Mouse (Mus musculus) kidney, postnatal 0 days (tissue): ENCODE measurements at regions not wholly inside any gene's neighbourhood (a gene's known extent, or its start where the extent isn't known, plus 50 kb on each side); places are given as distances from the start of the nearest gene placed in this dataset.

Experiments
- ATAC-seq: fragments of 200-750 bp; cut with Nextera tagmentation; replicated peaks from 2 replicates; pipeline ENCODE4 v1.8.0; 2017; ENCODE audit warnings: low read depth, moderate number of reproducible peaks, moderate TSS enrichment, moderate library complexity; ENCODE audit not compliant: low FRiP score
- DNase-seq: peaks from one replicate; pipeline ENCODE4 v3.0.0-alpha.2; 2016; ENCODE audit warnings: low spot score
- H3K27ac ChIP-seq: fragments of 300-500 bp; sonication (generic); 2 replicates; pipeline ENCODE4 v1.5.1; 2014; ENCODE audit warnings: mild to moderate bottlenecking
- H3K27me3 ChIP-seq: fragments of 300-500 bp; sonication (generic); 2 replicates; pipeline ENCODE4 v1.6.1; 2014; ENCODE audit warnings: low read length, mixed read lengths; ENCODE audit not compliant: insufficient read depth
- H3K36me3 ChIP-seq: fragments of 300-500 bp; sonication (generic); 2 replicates; pipeline ENCODE4 v1.6.1; 2014; ENCODE audit warnings: low read length, mixed read lengths; ENCODE audit not compliant: insufficient read depth
- H3K4me1 ChIP-seq: fragments of 300-500 bp; sonication (generic); replicated peaks from 2 replicates; pipeline ENCODE4 v1.6.1; 2014; ENCODE audit warnings: antibody characterized with exemption, low read length, mixed read lengths; ENCODE audit not compliant: insufficient read depth
- H3K4me2 ChIP-seq: fragments of 300-500 bp; sonication (generic); 2 replicates; pipeline ENCODE4 v1.6.1; 2014; ENCODE audit warnings: mild to moderate bottlenecking, low read length, moderate library complexity, mixed read lengths
- H3K4me3 ChIP-seq: fragments of 300-500 bp; sonication (generic); replicated peaks from 2 replicates; pipeline ENCODE4 v1.5.1; 2014; ENCODE audit warnings: low read depth, low read length
- H3K9ac ChIP-seq: fragments of 300-500 bp; sonication (generic); 2 replicates; pipeline ENCODE4 v1.6.1; 2014; ENCODE audit warnings: low read depth, low read length
- H3K9me3 ChIP-seq: fragments of 300-500 bp; sonication (generic); replicated peaks from 2 replicates; pipeline ENCODE4 v1.6.1; 2016; ENCODE audit warnings: low read length, inconsistent platforms, mixed read lengths
- CTCF ChIP-seq: IDR thresholded peaks from 2 replicates; pipeline ENCODE4 v1.5.1; 2016; ENCODE audit warnings: antibody characterized with exemption, low read depth, mild to moderate bottlenecking, moderate library complexity
- WGBS: fragments of 180-500 bp; shearing (Covaris S2); extraction: QIAGEN DNeasy Blood & Tissue Kit; methylation state at CpG from one replicate; pipeline ENCODE4 v1.1.7; 2014; 5-methylcytosine and 5-hydroxymethylcytosine counted together

- 91% methylated on average over 5 of the region's 5 CpGs for WGBS
- no peak overlapping the region for H3K9ac ChIP-seq
- no peaks in the 10 kb centered on the region for H3K4me1 ChIP-seq
Measured at GRCm38 (mm10) chr2:71661986-71662385, 83.4 kb upstream of the Itga6 start.

DNA sequence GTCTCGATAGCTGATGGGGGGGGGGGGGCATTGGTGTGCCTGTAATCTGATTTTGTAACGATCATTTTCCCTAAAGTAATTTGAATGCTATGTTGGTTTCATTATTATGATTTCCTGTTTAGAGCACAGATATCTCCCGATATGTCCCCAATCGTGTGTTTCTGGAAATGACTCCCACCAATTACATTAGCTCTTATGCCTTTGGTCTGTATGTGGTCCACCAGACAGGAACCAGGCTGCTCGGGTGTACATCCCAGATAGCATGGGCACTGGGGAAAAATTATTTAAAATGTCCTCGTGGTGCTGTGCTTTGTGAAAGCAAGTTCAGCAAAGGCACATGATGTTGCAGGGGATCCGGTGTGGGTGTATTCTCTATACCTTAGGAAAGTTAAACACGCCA, 82.0 kb upstream of the Itga6 start:
- no peaks in the 10 kb centered on the region for H3K4me1 ChIP-seq
- no peak overlapping the region for H3K4me2 ChIP-seq
- no peaks in the 10 kb centered on the region for H3K27me3 ChIP-seq
- WGBS = 79% methylated on average over 8 of the region's 8 CpGs
- no peak overlapping the region for H3K27ac ChIP-seq
- no peaks in the 10 kb centered on the region for H3K36me3 ChIP-seq
- ATAC-seq = no peak
- no peak for DNase-seq
- H3K9me3 ChIP-seq = no peaks in the 10 kb centered on the region
- no peak for TF ChIP-seq CTCF
- no peak overlapping the region for H3K9ac ChIP-seq
- H3K4me3 ChIP-seq = no peak overlapping the region

More at GRCm38 (mm10) chr2:71661986-71662385, 83.4 kb upstream of the Itga6 start:
- Histone ChIP-seq H3K27ac (no peak overlapping the region), H3K27me3 (no peaks in the 10 kb centered on the region), H3K36me3 (no peaks in the 10 kb centered on the region), H3K9me3 (no peaks in the 10 kb centered on the region), H3K4me2 (no peak overlapping the region), H3K4me3 (no peak overlapping the region)
- ATAC-seq (no peak), DNase-seq (no peak)
- TF ChIP-seq CTCF = no peak

DNA sequence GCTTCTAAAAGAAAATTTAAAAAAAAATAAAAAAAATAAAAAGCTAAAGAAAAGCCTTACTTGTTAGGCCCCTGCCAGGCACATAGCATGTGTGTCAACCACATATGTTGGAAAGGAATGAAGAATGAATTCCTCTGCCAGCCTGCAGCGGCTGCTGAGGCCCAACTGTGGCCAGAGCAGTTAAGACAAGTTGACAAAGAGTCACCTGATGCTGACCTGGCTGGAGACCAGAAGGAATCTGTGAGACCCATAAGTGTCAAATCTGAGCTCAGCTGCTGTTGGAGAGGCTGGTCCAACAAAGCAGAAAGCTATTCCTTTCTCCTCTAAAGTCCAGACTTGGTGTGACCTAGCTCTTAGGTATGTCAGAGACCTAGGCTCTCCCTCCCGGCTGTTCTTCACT, 78.5 kb upstream of the Itga6 start:
- ATAC-seq (no peak), DNase-seq (no peak)
- H3K4me3 ChIP-seq = no peak overlapping the region
- no peaks in the 10 kb centered on the region for H3K4me1 ChIP-seq
- no peaks in the 10 kb centered on the region for H3K9me3 ChIP-seq
- no peak for TF ChIP-seq CTCF
- H3K9ac ChIP-seq = no peak overlapping the region
- H3K27ac ChIP-seq = no peak overlapping the region
- WGBS = 72% methylated on average over 2 of the region's 2 CpGs
- H3K27me3 ChIP-seq = no peaks in the 10 kb centered on the region
- no peaks in the 10 kb centered on the region for H3K36me3 ChIP-seq
- no peak overlapping the region for H3K4me2 ChIP-seq

GRCm38 (mm10) chr2:71667746-71668145, 77.7 kb upstream of the Itga6 start:
- no peaks in the 10 kb centered on the region for H3K36me3 ChIP-seq
- H3K27me3 ChIP-seq = no peaks in the 10 kb centered on the region
- ATAC-seq (no peak), DNase-seq (no peak)
- no peak for TF ChIP-seq CTCF
- WGBS = 88% methylated on average over 3 of the region's 3 CpGs
- no peaks in the 10 kb centered on the region for H3K9me3 ChIP-seq
- H3K9ac ChIP-seq = no peak overlapping the region
- H3K27ac ChIP-seq = no peak overlapping the region
- no peak overlapping the region for H3K4me2 ChIP-seq
- H3K4me3 ChIP-seq = no peak overlapping the region
- no peaks in the 10 kb centered on the region for H3K4me1 ChIP-seq

DNA sequence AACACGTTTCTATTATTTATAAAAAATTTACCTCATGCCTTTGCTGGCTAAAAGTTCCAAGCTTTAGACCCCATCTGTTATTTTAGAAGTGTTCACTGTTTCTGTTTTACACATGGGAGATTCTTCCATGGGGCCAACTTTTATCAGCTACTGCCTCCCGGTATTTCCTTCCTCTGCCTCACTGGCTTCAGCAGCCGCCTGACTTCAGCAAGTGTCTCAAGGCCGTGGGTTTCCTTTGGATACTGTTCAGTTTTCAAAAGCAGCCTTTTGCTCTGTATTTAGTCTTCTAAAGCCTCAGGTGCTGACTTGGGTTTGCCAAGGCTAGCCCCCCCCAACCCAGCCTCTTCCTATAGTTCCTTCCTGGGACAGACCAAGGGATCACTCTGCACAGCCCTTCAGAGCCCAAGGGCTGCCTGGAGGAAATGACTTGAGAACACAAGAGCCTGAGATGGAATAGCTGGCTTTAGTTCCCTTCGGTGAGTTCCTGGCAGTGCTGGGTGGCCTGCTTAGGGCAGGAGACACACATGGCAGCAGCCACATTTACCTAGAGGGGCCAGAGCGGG, 75.1 kb upstream of the Itga6 start:
- no peak for DNase-seq
- no peak overlapping the region for H3K9ac ChIP-seq
- peaks cover 9% of the 10 kb centered on the region; the same call in 1 of the 2 replicates for H3K4me1 ChIP-seq
- H3K9me3 ChIP-seq = no peaks in the 10 kb centered on the region
- 70% methylated on average over 6 of the region's 6 CpGs for WGBS
- H3K27ac ChIP-seq = peak overlapping the region; percentile 73
- no peak for ATAC-seq
- no peaks in the 10 kb centered on the region for H3K36me3 ChIP-seq
- no peak for TF ChIP-seq CTCF
- H3K27me3 ChIP-seq = no peaks in the 10 kb centered on the region
- H3K4me3 ChIP-seq = no peak overlapping the region
- H3K4me2 ChIP-seq = no peak overlapping the region

DNA sequence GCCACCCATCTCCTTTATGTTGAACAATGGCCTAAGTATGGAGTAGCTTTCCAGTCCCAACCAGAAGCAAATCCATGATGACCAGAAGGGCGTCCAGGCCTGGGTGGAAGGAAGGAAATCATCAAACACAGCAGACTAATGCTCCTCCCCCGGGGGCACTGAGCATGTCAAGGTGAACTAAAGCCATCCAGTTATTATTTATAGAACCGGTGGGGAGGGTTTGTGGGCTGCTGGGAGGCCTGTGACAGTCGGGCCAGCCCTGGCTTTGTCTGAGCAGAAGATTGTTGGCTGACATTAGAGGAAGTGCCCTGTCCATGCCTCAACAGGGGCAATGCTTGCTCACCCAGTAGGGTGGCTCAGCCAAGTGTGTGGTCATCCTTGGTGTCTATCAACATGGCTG, 74.5 kb upstream of the Itga6 start:
- no peak for DNase-seq
- Histone ChIP-seq H3K4me2 (no peak overlapping the region), H3K4me1 (peaks cover 9% of the 10 kb centered on the region; the same call in 1 of the 2 replicates), H3K9ac (no peak overlapping the region), H3K36me3 (no peaks in the 10 kb centered on the region), H3K27ac (peak overlapping the region; percentile 73; the same call in 1 of the 2 replicates), H3K4me3 (no peak overlapping the region), H3K27me3 (no peaks in the 10 kb centered on the region), H3K9me3 (no peaks in the 10 kb centered on the region)
- no peak for TF ChIP-seq CTCF
- ATAC-seq = no peak
- 58% methylated on average over 4 of the region's 4 CpGs for WGBS
